Mouse (Mus musculus) heart, postnatal 10 days (tissue): ENCODE data around the gene Cnot2. TPM values are rescaled to one million over a fixed set of nuclear protein-coding genes. Genes with fewer than 3 reads are reported as not detected.
A peak's percentile ranks its signal among the peaks of the same experiment; 100 is the strongest.

Experiments
- DNase-seq, 2 experiments: peaks; one replicate each; pipeline ENCODE4 v3.0.0; 2021
- intact Hi-C: fragments of 180-260 bp; cut with DNase I; formaldehyde crosslinking; loops from one replicate; pipeline ENCODE4 v1.15.1; 2025
- total RNA-seq, 2 experiments: library from RNA; stranded (reverse); gene quantifications; 2 replicates each; pipeline ENCODE4 v1.2.3; 2021

Gene Cnot2
- total RNA-seq, 2 experiments from 2014 or later = 58.5 to 66.3 TPM

- no peak for DNase-seq
- intact Hi-C loops = no loop called here
Observed at GRCm38 (mm10) chr10:116492768-116493167, 88.5 kb downstream of the Cnot2 start.

GRCm38 (mm10) chr10:116486895-116487747, 94.2 kb downstream of the Cnot2 start:
- intact Hi-C loops = no loop called here
- DNase-seq = no peak

GRCm38 (mm10) chr10:116481917-116482316, 99.4 kb downstream of the Cnot2 start:
- intact Hi-C loops = no loop called here
- DNase-seq = no peak

- DNase-seq = no peak
- intact Hi-C loops = no loop called here
Observed at GRCm38 (mm10) chr10:116480988-116481387, 100.3 kb downstream of the Cnot2 start.

GRCm38 (mm10) chr10:116476559-116476958, 104.8 kb downstream of the Cnot2 start:
- intact Hi-C loops = loop anchor here (10.0 kb wide), 1 partner anchor 272 kb away; no protein-coding TSS in a partner anchor
- DNase-seq = no peak

- no peak for DNase-seq
- intact Hi-C loops = loop anchor here (10.0 kb wide), 1 partner anchor 271 kb away; no protein-coding TSS in a partner anchor
Observed at GRCm38 (mm10) chr10:116475725-116476124, 105.6 kb downstream of the Cnot2 start.

- DNase-seq = peak; percentile 30
- intact Hi-C loops = loop anchor here (5.0 to 10.0 kb wide), 2 partner anchors 142 to 269 kb away; no protein-coding TSS in a partner anchor
Observed at GRCm38 (mm10) chr10:116473759-116474549, 107.4 kb downstream of the Cnot2 start, which contains the start of gene Kcnmb4. Kcnmb4 (minus strand) TSS chr10:116473878.

GRCm38 (mm10) chr10:116473071-116473758, 108.1 kb downstream of the Cnot2 start:
- intact Hi-C loops = loop anchor here (5.0 to 10.0 kb wide), 2 partner anchors 141 to 268 kb away; no protein-coding TSS in a partner anchor
- peak; percentile 29 to 36 for DNase-seq

- no peak for DNase-seq
- intact Hi-C loops = loop anchor here (5.0 to 10.0 kb wide), 2 partner anchors 140 to 268 kb away; no protein-coding TSS in a partner anchor
Observed at GRCm38 (mm10) chr10:116472579-116472978, 108.7 kb downstream of the Cnot2 start.

- intact Hi-C loops = loop anchor here (5.0 to 10.0 kb wide), 2 partner anchors 138 to 266 kb away; no protein-coding TSS in a partner anchor
- no peak for DNase-seq
Observed at GRCm38 (mm10) chr10:116470306-116470925, 110.9 kb downstream of the Cnot2 start.

- no peak for DNase-seq
- intact Hi-C loops = no loop called here
Observed at GRCm38 (mm10) chr10:116468094-116468493, 113.2 kb downstream of the Cnot2 start.

GRCm38 (mm10) chr10:116463753-116464345, 117.5 kb downstream of the Cnot2 start:
- intact Hi-C loops = no loop called here
- no peak for DNase-seq

GRCm38 (mm10) chr10:116461443-116461842, 119.9 kb downstream of the Cnot2 start:
- DNase-seq = no peak
- intact Hi-C loops = no loop called here

GRCm38 (mm10) chr10:116458786-116459185, 122.5 kb downstream of the Cnot2 start:
- intact Hi-C loops = no loop called here
- no peak for DNase-seq

- intact Hi-C loops = no loop called here
- no peak for DNase-seq
Observed at GRCm38 (mm10) chr10:116452771-116453170, 128.5 kb downstream of the Cnot2 start.

- DNase-seq = peak; percentile 11 to 13
- intact Hi-C loops = no loop called here
Observed at GRCm38 (mm10) chr10:116450621-116451020, 130.7 kb downstream of the Cnot2 start.

GRCm38 (mm10) chr10:116448166-116448565, 133.1 kb downstream of the Cnot2 start:
- no peak for DNase-seq
- intact Hi-C loops = no loop called here

GRCm38 (mm10) chr10:116447176-116447575, 134.1 kb downstream of the Cnot2 start:
- intact Hi-C loops = no loop called here
- DNase-seq = no peak

GRCm38 (mm10) chr10:116446040-116446439, 135.3 kb downstream of the Cnot2 start:
- intact Hi-C loops = no loop called here

GRCm38 (mm10) chr10:116444826-116445225, 136.5 kb downstream of the Cnot2 start:
- DNase-seq = no peak
- intact Hi-C loops = no loop called here

More at GRCm38 (mm10) chr10:116446040-116446439, 135.3 kb downstream of the Cnot2 start:
- DNase-seq = no peak
